Mouse (Mus musculus): Measurements from ENCODE around the gene Traf4.
"Not testable (repeated sequence)": the region's sequence is repeated elsewhere in the genome, so short reads cannot be mapped to it uniquely, and the experiment has no call there.

Traf4 gene

DNA sequence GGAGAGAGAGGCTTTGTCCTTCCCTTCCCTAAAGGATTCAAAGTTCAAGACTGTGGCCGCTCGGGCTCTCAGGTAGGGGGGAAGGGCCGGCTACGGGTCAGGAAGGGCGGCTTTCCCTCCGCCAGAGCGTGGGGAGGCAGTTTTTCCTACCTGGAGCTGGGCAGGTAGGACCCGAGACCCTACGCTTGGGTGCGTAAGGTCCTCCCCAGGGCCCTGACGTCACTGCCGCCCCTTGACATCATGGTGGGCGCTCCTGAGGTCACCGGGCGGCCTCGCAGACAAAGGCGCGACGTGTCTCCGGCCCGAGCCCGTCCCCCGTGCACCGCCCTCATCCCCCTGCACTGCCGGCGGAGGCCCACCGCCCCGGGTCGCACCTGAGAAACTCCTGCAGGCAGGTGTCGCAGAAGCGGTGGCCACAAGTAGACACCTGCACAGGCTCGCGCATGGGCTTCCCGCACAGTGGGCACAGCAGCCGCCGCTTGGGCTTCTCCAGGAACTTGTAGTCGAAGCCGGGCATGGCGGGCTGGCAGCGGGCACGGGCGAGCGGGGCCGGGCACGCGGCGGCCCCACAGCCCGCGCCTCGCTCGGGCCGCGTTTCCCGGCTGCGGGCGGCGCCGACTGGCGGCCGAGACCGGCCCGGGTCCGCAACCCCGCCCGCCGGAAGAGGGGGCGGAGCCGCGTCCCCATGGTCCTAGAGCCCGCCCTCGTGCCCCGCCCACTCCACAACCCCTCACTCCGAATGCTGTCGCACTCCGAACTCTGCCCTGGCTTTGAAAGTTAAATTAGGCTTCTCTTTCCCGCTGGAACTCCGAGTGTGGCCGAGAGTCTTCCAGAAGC, at the start of gene Traf4:
TSS of gene Traf4 (minus strand) at position 666 of the 837 bp plus-strand sequence.
- in situ Hi-C loops (cut with MboI; ENCODE audit: low sequenced_read_pairs): no loop called here

DNA sequence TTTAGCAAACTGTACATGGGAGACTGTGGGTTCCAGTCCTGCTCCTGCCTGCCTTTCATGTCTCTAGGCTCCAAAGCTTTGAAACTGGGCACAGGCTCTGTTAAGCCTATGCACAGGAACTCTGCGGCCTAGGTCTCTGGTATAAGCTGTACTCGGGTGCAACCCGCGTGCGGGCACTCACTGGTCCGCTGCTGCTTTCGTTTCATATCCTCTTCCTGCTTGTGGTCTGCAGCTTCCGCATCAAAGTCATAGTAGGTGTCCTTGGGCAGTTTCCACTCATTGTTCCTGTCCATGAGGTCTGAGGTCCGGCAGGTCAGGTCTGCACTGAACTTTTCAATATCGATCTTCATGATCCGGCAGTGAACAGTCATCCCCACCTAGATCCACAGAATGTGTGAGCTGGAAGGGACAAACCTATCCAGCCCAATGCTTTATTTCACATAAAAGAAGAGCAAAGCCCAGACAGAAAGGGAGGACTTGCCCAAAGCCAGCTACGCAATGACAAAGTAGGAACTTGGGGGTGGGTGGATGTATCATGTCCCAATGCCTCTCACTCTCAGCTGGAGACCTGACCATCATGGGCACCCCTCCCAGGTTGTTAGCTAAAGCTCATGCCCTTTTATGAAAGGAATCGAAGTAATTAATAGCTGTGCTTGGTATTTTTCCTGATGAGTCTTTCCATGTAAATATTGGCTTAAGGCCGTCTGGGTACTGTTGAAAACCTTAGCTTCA, 47.9 kb upstream of the Traf4 start:
- in situ Hi-C loops (cut with MboI; ENCODE audit: low sequenced_read_pairs): no loop called here

DNA sequence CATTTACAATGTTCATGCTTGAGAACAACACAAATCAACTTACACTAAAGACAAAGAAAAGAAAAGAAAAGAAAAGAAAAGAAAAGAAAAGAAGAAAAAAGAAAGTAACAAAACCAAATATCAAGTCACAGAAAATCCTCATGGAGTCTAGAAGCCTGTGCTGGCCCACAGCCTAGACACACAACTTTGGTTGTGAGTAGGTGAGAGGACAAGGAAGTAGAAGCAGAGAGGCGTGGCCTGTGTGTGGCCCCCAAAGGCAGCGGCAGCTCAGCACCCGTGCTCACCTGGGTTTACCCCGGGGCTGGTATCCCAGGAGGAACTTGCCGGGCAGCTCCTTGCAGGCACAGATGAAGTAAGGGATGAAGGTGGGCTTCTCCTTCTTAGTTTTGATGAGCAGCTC, 46.1 kb upstream of the Traf4 start:
- in situ Hi-C loops (cut with MboI; ENCODE audit: low sequenced_read_pairs): no loop called here

DNA sequence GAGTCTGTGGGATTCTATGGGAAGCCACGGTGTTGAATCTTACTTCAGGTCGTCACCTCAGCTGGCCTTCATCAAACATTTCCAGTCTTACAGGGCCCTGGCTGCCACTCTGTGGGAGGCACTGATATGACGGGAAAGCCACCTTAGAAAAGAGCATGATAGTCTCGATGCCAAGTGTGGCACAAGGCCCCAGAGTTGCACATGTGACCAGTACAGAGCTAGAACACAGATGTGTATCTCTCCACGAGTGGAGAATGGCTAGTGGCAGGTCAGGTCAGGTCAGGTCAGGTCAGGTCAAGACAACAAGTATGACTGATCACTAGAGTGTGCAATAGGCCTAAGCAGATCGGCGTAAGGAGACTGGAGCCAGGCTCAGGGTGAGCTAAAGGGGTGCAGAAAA, 45.2 kb upstream of the Traf4 start:
- in situ Hi-C loops (cut with MboI; ENCODE audit: low sequenced_read_pairs): no loop called here

DNA sequence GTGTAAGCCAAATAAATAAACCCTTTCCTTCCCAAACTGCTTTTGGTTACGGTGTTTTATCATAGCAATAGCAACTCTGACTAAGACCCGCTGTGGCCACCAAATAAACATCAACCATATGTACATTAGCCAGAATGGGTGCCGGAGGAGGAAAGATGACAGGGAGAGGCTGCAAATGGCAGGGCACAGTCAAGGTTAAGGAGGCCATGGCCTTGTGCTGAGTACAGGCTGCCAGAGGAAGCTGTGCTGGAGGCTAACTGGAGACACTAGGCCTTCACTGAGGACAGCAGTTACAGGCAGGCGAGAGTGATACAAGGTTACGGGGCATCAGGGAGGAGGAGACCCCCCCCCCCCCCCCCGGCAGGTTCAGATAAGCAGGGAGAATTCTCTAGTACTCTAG, 44.5 kb upstream of the Traf4 start:
- in situ Hi-C loops (cut with MboI; ENCODE audit: low sequenced_read_pairs): no loop called here

DNA sequence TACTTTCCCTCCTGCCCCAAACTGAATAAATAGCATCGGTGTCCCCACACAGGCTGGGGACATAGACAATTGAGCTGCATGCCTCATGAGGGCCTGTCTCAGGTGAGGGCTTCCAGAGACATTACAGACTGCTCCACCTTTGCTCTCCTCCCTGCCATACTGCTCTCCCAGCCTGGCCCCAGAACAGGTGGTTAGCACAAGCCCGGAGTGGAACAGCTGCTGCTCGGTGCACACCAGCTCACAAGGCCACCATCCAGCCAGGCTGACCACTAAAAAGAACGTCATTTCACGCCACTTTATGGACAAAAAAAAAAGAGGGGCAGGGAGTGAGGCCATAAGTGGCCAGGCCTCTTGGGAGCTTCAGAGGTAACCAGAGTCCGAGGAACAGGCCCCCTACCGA, 41.8 kb upstream of the Traf4 start:
- in situ Hi-C loops (cut with MboI; ENCODE audit: low sequenced_read_pairs): no loop called here

DNA sequence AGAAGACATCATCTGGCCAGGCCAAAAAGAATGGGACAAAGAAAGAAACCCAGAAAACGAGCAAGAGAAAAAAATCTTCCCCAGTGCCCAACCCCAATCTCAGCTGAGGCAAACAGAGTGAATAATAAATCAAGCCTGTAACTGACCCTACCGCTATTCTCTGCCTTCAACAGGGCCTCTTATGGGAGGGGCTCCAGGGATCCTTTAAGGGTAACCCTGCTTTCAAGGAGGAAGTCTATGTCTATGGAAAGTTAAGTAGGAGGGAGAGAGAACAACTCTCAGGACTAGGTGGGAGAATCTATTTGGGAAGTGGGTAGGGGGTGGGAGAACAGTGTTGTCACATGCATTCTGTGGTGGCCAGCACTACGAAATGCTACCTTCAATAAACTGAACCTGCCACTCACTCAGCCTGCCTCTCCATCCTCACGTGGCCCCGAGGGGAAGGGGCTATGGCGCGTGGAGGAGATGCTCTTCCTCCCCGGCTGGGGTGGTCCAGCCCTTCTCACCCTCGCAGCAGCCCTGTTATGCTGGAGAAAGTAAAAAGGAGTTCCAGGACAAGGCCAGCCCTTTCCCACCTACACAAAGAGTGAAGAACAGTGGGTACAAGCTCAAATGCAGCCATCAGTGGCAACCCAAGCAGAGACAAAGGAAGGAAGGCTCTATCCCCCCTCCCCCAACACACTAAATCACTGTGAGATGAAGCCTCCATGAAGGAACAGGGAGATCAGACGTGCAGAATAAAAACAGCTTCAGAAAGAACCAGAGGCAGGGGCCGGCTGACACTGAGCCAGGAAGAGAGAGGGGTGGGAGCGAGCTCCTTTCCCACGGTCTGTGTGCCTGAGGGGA, 40.2 kb upstream of the Traf4 start:
- in situ Hi-C loops (cut with MboI; ENCODE audit: low sequenced_read_pairs): no loop called here

DNA sequence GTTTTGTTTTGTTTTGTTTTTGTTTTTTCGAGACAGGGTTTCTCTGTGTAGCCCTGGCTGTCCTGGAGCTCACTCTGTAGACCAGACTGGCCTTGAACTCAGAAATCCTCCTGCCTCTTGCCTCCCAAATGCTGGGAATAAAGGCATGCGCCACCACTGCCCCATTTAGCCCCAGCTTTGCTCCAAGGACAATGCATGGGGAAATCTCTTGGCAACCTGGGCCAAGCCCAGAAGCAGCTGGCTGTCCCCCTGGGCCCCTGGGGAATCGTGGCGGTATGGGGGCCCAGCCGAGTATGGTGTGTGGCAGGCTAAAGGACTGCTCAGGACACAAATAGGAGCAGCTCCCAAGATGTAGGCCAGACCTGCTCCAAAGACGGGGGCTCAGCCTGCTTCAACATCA, 38.9 kb upstream of the Traf4 start:
- in situ Hi-C loops (cut with MboI; ENCODE audit: low sequenced_read_pairs): no loop called here

DNA sequence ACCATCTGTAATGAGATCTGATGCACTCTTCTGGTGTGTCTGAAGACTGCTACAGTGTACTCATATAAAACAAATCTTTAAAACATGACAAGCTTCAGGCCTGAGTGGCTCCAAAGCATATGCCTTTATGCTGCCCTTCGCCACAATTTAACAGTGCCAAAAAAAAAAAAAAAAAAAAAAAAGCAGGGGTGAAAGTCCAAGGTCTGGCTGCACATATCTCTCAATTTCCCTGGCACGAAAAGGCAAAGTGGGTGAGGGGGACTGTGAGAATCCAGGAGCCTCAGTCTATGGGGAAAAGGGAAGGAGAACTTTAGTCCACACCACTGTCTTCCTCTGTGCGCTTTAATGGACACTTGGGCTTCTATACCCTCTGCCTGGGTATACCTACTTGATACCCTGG, 37.0 kb upstream of the Traf4 start:
- in situ Hi-C loops (cut with MboI; ENCODE audit: low sequenced_read_pairs): no loop called here

DNA sequence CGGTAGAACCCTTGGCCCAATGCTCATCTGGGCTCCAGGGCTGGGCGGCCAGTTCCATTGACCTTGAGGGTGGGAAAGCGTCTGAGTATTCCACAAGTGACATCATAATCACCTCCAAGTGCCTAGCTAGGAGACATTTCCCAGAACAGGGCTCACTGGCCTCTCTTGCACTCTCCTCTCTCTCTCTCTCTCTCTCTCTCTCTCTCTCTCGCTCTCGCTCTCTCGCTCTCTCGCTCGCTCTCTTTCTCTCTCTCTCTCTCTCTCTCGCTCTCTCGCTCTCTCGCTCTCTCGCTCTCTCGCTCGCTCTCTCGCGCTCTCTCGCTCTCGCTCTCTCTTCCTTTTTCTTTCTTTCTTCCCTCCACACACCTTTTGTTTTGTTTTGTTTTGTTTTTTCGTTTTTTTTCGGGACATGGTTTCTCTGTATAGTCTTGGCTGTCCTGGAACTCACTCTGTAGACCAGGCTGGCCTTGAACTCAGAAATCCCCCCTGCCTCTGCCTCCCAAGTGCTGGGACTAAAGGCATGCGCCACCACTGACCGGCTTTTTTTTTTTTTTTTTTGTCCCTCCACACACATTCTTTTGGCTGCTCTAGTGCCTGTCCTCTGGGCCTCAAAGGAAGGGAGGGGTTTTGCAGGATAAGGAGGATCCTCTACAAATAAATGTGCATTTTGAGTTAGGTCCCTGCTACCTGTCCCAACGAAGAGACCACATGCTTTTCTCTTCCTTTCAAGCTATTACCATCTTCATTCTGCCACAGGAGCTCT, 29.9 kb upstream of the Traf4 start:
- in situ Hi-C loops (cut with MboI; ENCODE audit: low sequenced_read_pairs): no loop called here

DNA sequence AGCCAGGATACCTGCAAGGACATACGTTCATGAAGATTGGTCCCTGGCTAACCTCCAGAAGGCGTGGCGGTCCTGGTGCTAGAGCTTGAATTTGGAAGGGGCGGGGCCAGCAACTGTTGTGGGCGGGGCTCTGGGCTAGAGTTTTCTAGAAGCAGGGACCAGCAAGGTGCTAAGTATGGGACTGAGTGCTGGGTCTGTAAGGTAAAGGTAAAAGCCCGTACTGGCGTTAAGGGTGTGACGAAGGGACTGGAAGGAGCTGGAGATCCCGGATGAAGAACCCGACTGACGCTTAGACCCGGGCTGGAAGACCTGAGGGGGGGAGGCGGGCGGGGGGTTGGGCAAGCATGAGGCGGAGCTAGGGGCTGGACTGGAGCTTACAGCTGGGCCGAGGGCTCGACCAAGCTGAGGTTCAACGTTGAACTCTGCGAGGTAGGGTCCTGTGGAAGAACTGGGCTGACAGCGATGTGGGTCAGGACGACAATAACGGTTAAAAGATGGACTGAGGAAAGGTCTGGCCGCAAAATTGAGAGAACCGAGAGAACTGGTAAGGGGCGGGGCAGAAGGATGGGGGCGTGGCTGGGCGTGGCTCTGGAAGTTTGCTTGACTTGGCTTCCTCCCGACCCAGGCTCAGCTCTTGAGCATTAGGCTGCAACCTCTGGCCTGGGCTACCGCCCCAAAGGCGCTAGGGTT, 29.2 kb upstream of the Traf4 start:
- in situ Hi-C loops (cut with MboI; ENCODE audit: low sequenced_read_pairs): no loop called here

DNA sequence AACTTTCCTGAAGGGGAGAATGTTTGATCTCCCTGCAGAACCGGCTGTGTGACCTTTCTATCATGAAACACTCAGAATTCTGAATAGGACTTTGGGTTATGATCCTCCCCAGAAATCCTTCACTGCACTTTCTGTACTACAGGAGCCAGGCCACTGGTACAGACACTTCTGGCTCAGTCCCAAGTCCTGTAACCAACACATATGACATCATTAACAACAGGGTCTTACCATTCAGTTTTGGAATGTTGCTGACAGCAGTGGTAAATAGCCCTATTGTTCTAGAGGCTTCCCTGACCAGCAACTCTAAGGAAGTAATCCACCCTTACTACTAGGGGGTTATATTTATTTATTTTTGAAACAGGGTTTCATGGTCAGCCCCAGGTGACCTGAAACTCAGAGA, 27.7 kb upstream of the Traf4 start, which contains the start of gene Proca1:
TSS of gene Proca1 (plus strand) at position 280 of the 400 bp plus-strand sequence.
- in situ Hi-C loops (cut with MboI; ENCODE audit: low sequenced_read_pairs): no loop called here

DNA sequence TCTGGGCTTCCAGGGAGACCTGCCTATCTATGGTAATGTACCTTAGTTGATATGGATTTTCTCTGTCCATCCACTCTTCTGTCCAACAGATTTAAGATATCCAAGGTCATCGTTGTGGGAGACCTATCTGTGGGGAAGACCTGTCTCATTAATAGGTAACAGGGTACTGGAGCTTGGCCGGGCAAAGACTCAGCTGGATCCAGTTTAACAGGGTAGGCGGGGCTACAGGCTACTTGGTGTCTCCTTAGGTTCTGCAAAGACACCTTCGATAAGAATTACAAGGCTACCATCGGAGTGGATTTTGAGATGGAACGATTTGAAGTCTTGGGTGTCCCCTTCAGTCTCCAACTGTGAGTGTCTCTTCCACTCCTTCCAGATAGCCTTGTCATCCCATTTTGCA, 24.7 kb upstream of the Traf4 start:
- in situ Hi-C loops (cut with MboI; ENCODE audit: low sequenced_read_pairs): no loop called here

DNA sequence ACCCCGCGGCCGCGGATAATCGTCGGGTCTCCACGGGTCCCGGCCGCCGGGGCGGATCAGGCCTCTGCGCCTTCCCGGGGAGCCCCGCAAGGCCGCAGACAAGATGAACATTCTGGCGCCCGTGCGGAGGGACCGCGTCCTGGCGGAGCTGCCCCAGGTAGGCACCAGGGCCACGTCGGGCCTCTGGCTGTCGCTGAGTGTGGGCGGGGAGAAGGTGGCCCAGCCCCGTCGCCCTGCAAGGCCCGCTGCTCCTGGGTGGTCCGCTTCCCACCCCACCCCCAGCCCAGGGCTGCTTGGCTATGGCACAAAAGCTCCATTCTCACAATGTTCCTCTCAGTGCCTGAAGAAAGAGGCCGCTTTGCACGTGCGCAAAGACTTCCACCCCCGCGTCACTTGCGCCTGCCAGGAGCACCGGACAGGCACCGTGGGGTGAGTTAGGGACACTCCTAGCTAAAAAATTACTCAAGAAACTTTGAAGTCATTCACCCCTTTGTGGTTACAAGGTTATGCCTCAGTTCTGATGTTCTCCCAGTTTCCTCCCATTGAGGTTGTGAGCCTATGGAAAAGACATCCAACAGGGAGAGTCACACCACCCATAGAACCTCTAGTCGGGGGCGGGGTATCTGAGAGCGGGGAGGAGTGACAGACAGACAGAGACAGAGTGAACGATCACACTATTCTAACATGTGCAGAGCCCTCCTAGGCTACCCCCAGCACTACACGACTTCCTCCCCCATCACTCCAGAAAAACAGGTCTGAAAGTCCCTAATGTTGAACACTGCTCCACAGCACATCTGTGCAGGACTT, 24.0 kb upstream of the Traf4 start:
- in situ Hi-C loops (cut with MboI; ENCODE audit: low sequenced_read_pairs): no loop called here

DNA sequence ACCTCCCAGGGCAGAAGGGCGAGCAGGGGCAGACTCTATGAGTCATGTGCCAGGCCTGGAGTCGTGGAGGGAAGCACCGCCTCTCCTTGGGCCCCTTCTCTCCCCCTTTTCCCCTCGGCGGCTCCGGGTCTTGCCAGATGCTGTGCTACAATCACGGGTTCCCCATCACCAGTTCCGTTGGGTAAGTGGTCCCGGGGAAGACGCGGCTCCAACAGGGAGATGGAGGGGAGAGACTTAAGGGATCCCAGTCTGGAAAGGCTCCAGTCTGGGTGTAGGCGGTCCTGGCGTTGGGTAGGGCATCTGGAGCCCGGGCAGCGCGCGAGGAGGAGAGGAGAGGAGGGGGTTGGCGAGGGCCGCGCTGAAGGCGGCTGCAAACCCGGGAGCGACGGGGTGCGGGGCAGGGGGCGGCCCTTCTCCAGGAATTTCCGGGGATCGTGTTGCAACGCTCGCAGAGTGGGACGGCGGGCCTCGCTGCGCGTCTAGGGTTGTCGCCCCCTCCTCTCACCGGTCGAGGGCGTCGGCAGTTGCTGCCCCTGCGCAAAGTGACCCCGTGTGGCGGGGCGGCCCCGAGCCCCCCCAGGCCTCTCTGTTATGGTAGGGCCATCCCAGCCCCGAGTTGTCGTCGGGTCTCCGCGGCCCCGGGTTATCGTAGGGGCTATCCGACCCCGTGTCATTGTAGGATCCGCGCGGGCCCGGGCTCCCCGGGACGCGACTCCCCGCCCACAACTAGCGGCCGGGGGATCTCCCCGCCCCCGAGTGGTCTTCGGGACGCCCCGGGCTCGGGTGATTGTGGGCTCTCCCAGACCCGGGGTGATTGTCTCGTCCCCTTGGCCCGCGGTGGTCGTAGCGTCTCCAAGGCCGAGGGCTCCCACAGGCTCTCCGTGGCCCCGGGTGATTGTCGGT, 23.2 kb upstream of the Traf4 start, which contains the start of gene Rab34:
TSS of gene Rab34 (plus strand) at position 100 of the 903 bp plus-strand sequence.
- in situ Hi-C loops (cut with MboI; ENCODE audit: low sequenced_read_pairs): no loop called here

DNA sequence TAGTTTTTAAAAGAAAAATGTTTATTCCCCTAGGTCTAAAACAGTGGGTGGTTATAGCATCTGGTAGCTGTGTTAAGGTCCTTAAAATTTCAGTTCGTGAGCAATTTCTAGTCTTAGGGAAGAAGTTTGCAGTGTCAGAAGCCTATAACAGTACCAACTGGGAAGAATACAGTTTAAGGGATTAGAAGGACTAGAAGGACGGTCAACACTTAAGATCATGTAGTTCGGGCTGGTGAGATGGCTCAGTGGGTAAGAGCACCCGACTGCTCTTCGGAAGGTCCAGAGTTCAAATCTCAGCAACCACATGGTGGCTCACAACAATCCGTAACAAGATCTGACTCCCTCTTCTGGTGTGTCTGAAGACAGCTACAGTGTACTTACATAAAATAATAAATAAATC, 19.3 kb upstream of the Traf4 start:
- in situ Hi-C loops (cut with MboI; ENCODE audit: low sequenced_read_pairs): not testable (repeated sequence)

DNA sequence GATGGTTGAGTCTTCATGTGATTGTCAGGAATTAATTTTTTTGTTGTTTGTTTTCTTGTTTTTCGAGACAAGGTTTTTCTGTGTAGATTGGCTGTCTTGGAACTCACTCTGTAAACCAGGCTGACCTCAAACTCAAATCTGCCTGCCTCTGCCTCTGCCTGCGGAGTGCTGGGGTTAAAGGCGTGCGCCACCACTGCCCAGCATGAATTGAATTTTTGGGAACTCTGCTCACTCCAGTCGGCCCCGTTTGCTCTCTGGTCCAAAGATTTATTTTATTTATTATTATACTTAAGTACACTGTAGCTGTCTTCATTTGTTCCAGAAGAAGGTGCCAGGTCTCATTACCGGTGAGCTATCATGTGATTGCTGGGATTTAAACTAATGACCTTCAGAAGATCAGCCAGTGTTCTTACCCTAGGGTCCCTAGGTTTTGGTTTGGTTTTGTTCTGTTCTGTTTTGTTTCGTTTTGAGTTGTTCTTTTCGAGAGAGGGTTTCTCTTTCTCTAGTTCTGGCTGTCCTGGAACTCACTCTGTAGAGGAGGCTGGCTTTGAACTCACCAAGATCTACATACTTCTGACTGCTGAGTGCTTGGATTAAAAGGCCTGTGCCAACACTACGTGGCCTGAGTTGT, 18.6 kb upstream of the Traf4 start:
- in situ Hi-C loops (cut with MboI; ENCODE audit: low sequenced_read_pairs): no loop called here
